Mouse (Mus musculus) embryonic fibroblast, embryonic 13.5 days (primary cell): Measurements from ENCODE around the gene Rai14.

Experiments used
- CTCF ChIP-seq: IDR thresholded peaks from 2 replicates; pipeline ENCODE4 v1.5.1; 2011; ENCODE audit warnings: mild to moderate bottlenecking, control low read depth, low read length, moderate library complexity, borderline replicate concordance; ENCODE audit not compliant: insufficient read depth
- POLR2A ChIP-seq: IDR thresholded peaks from 2 replicates; pipeline ENCODE4 v1.6.1; 2011; ENCODE audit warnings: low read depth, mild to moderate bottlenecking, control low read depth, low read length, moderate library complexity

GRCm38 (mm10) chr15:10713181-10713625 is 1.2 kb downstream of the Rai14 start:
- TF ChIP-seq CTCF (no peak), POLR2A (no peak)
